8 mouse cellular contexts compared by ENCODE assay signal in the genomic region with DNA sequence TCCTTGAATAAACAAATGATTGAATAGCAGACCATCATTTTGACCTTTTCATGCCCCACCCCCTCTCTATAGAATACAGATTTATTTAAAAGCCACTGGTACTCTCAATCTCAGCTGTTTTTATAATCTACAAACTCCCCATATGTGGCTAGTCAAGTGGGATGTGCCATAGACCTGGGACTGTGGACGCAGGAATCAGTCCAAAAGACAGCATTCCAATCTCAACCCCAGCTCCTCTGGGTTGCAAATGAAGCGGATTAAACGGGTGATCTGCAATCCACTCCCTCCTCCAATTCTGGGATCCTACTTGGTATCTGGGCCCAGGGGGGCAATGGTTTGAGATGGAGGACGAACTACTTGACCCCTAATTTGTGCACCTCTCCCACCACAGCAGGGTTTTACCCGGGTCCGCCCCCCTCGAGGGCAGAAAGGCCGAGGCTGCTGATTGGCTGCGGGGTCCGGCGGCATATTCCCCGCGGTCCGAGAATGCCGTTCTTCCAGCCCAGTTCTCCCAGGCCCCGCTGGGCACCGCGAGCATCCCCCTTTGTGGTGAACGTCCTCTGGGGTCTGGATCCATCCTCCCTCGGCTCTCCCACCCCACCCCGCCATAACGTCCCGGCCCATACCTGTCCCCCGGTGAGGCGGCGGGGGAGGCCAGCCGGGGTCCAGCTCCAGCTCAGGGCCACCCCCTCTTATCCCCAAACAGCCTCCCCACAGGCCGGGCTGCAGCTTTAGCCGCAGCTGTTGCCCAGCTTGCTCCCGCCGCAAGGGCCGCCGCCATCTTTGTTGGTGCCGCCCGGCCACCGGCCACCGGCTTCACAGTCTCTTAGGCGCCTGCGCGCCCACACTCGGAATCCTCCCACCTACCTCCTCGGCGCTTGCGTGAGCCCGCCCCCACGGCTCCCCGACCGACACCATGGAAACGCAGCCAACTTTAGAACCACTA. TPM values are rescaled to one million over a fixed set of nuclear protein-coding genes. Genes with fewer than 3 reads are reported as not detected.
A peak's percentile ranks its signal among the peaks of the same experiment; 100 is the strongest.
DNase-seq lines count a peak whose midpoint lies in the region; ATAC-seq and TF ChIP-seq lines count a peak whose summit lies in the region.

A gene (minus strand): TSS at position 856 of the 946 bp plus-strand sequence.

- H3K27ac ChIP-seq in hindbrain, embryonic 14.5 days = peak within 1 kb of the TSS; percentile 96

- no peaks in the 10 kb centered on the region for H3K9me3 ChIP-seq in hindbrain, embryonic 14.5 days (ENCODE audit: control insufficient read depth, low read length)

- POLR2A ChIA-PET in Patski (lab: Charles Lee) = interaction anchor here (1.1 to 2.5 kb wide), 3 partner anchors 10 to 60 kb away, joined by 3 to 13 read pairs (median 8); no protein-coding TSS in a partner anchor

- peaks cover 24% of the 10 kb centered on the region for H3K4me1 ChIP-seq in hindbrain, embryonic 14.5 days (replicated peaks; ENCODE audit: control insufficient read depth, insufficient read depth, low read length)

- in situ Hi-C loops in Patski (cut with MboI; ENCODE audit: low pct_unique_long_range_greater_than_20kb) = no loop called here

- TF ChIP-seq CTCF in Patski (IDR thresholded peaks at IDR 0.05) = no peak

- CTCF ChIA-PET in Patski (lab: Charles Lee) = no interaction called here

- peak within 1 kb of the TSS; percentile 84 for H3K4me3 ChIP-seq in hindbrain, embryonic 14.5 days (replicated peaks; ENCODE audit: low read length)

- peak within 1 kb of the TSS; percentile 65 for H3K4me2 ChIP-seq in hindbrain, embryonic 14.5 days (replicated peaks)

- peak within 1 kb of the TSS; percentile 96 for H3K9ac ChIP-seq in hindbrain, embryonic 14.5 days

- peak; percentile 87 for ATAC-seq in Patski
- ATAC-seq in hindbrain, embryonic 14.5 days (ENCODE audit: low FRiP score) = peak; percentile 95

- under 1% methylated on average over 49 of the region's 49 CpGs for WGBS in hindbrain, embryonic 14.5 days

- peak; percentile 59 for DNase-seq in Patski (ENCODE audit: low read depth, low spot score)
- peak; percentile 96 to 97 for DNase-seq in cerebellum, postnatal 14 days
- peak; percentile 89 to 90 for DNase-seq in frontal cortex, postnatal 25 days (ENCODE audit: low spot score in 2 of 2)
- peak; percentile 93 for DNase-seq in hindbrain, embryonic 14.5 days (ENCODE audit: low spot score)
- DNase-seq in layer of hippocampus, postnatal 36 days = peak; percentile 94
- DNase-seq in lung, postnatal 36 days = peak; percentile 96
- DNase-seq in retina, postnatal 1 day = peak; percentile 96
- peak; percentile 86 to 89 for DNase-seq in urinary bladder, adult 18-20 months (ENCODE audit: low spot score in 2 of 2)

- H3K27me3 ChIP-seq in Patski = no peaks in the 10 kb centered on the region
- H3K27me3 ChIP-seq in hindbrain, embryonic 14.5 days (ENCODE audit: control insufficient read depth, insufficient read depth, low read length) = no peaks in the 10 kb centered on the region

- H3K36me3 ChIP-seq in hindbrain, embryonic 14.5 days (replicated peaks; ENCODE audit: control insufficient read depth, insufficient read depth) = peaks cover 59% of the 10 kb centered on the region

RNA-seq across cellular contexts. Expression of the gene that starts here (rescaled TPM):
- polyA plus RNA-seq in Patski (2021) = 64.9 TPM
- polyA plus RNA-seq in hindbrain, embryonic 14.5 days (2014; fragmentation: Nextera tagmentation; extraction: Ambion mirVana) = 80.1 and 85.8 TPM in 2 replicates
- total RNA-seq in layer of hippocampus, postnatal 36 days (2021) = 10 to 100 TPM; 66.9 to 70.5 TPM

Comparison
In these comparisons a context has a peak if more than half of its experiments do, and no peak if none do; other contexts are left out.
1. Peak in every context shown above with its lines: DNase-seq, ATAC-seq, H3K4me3 ChIP-seq and H3K27ac ChIP-seq.